Mouse (Mus musculus) myocyte (in vitro differentiated cells): ENCODE measurements around the gene Prrg3. TPM values are rescaled to one million over a fixed set of nuclear protein-coding genes. Genes with fewer than 3 reads are reported as not detected.

Experiments used
- H3K27me3 ChIP-seq: one replicate; pipeline ENCODE4 v1.6.1; 2011; ENCODE audit not compliant: control insufficient read depth, insufficient read depth, insufficient read length
- H3K36me3 ChIP-seq: one replicate; pipeline ENCODE4 v1.6.1; 2011; ENCODE audit not compliant: control insufficient read depth, insufficient read depth
- H3K4me2 ChIP-seq: one replicate; pipeline ENCODE4 v1.6.1; 2011; ENCODE audit warnings: low read depth, control low read depth
- H3K4me3 ChIP-seq: one replicate; pipeline ENCODE4 v1.5.1; 2011; ENCODE audit warnings: mild to moderate bottlenecking, control low read depth, moderate library complexity
- H3K79me2 ChIP-seq: one replicate; pipeline ENCODE4 v1.6.1; 2011; ENCODE audit not compliant: control insufficient read depth, insufficient read depth
- H3ac ChIP-seq: one replicate; pipeline ENCODE4 v1.6.1; 2011; ENCODE audit not compliant: control insufficient read depth, insufficient read length
- CEBPB ChIP-seq: IDR thresholded peaks from 2 replicates; pipeline ENCODE4 v1.6.1; 2011; ENCODE audit warnings: mild to moderate bottlenecking, moderate library complexity; ENCODE audit not compliant: poor library complexity, insufficient read depth, severe bottlenecking
- E2F4 ChIP-seq: IDR thresholded peaks from one replicate; pipeline ENCODE4 v1.6.1; 2011; ENCODE audit warnings: mild to moderate bottlenecking, control low read depth, moderate library complexity; ENCODE audit not compliant: insufficient read depth
- MAX ChIP-seq: IDR thresholded peaks from one replicate; pipeline ENCODE4 v1.6.1; 2011; ENCODE audit warnings: low read depth, mild to moderate bottlenecking, control low read depth
- MYOD1 ChIP-seq, 3 experiments: IDR thresholded peaks; one replicate each; pipeline ENCODE4 v1.6.1; 2011; ENCODE audit warnings: control low read depth in 2 of 3, low read depth in 2 of 3, mild to moderate bottlenecking in 2 of 3, moderate library complexity in 1 of 3; ENCODE audit not compliant: insufficient read length in 2 of 3, control insufficient read depth in 1 of 3
- MYOG ChIP-seq, 3 experiments: IDR thresholded peaks; one replicate each; pipeline ENCODE4 v1.6.1; 2011; ENCODE audit warnings: control low read depth in 2 of 3, low read depth in 2 of 3, mild to moderate bottlenecking in 2 of 3; ENCODE audit not compliant: insufficient read length in 2 of 3, control insufficient read depth in 1 of 3, insufficient read depth in 1 of 3
- POLR2A ChIP-seq: IDR thresholded peaks from one replicate; pipeline ENCODE4 v1.6.1; 2011; ENCODE audit warnings: low read depth, mild to moderate bottlenecking, control low read depth, moderate library complexity; ENCODE audit not compliant: insufficient read length
- POLR2AphosphoS2 ChIP-seq: IDR thresholded peaks from one replicate; pipeline ENCODE4 v1.6.1; 2011; ENCODE audit warnings: low read depth, control low read depth; ENCODE audit not compliant: insufficient read length
- REST ChIP-seq: IDR thresholded peaks from one replicate; pipeline ENCODE4 v1.6.1; 2011; ENCODE audit warnings: mild to moderate bottlenecking, control low read depth, moderate library complexity; ENCODE audit not compliant: insufficient read depth, insufficient read length
- SRF ChIP-seq: IDR thresholded peaks from one replicate; pipeline ENCODE4 v1.6.1; 2011; ENCODE audit warnings: low read depth; ENCODE audit not compliant: control insufficient read depth, insufficient read length
- TCF12 ChIP-seq: IDR thresholded peaks from one replicate; pipeline ENCODE4 v1.6.1; 2011; ENCODE audit warnings: mild to moderate bottlenecking, control low read depth; ENCODE audit not compliant: poor library complexity, insufficient read depth, severe bottlenecking
- TCF3 ChIP-seq: IDR thresholded peaks from one replicate; pipeline ENCODE4 v1.6.1; 2011; ENCODE audit warnings: low read depth, control low read depth; ENCODE audit not compliant: insufficient read length
- USF1 ChIP-seq: IDR thresholded peaks from one replicate; pipeline ENCODE4 v1.6.1; 2011; ENCODE audit warnings: low read depth, mild to moderate bottlenecking, control low read depth, moderate library complexity
- polyA plus RNA-seq: library from polyadenylated mRNA; unstranded; fragments of >200 nt; fragmentation: generic; extraction: Trizol; gene quantifications from one replicate; pipeline ENCODE4 v1.2.1, GENCODE M21; 2012; ENCODE audit warnings: missing spikeins

Prrg3 gene
- polyA plus RNA-seq, 1 experiment, result not detected

GRCm38 (mm10) chrX:71980443-71980842 lies 18.0 kb downstream of the Prrg3 start:
- no peak overlapping the region for H3K4me3 ChIP-seq
- no peak overlapping the region for H3K4me2 ChIP-seq
- no peaks in the 10 kb centered on the region for H3K36me3 ChIP-seq
- no peak overlapping the region for H3ac ChIP-seq
- no peaks in the 10 kb centered on the region for H3K79me2 ChIP-seq
- no peak for TF ChIP-seq REST
- no peak for TF ChIP-seq USF1
- no peak for TF ChIP-seq MYOG (IDR thresholded peaks at IDR 0.05; ENCODE audit: control insufficient read depth in 1 of 3, insufficient read depth in 1 of 3, insufficient read length in 2 of 3, low read depth in 2 of 3)
- TF ChIP-seq E2F4, result no peak
- peak; percentile 73 for TF ChIP-seq SRF
- no peak for TF ChIP-seq TCF12
- H3K27me3 ChIP-seq, result no peaks in the 10 kb centered on the region

- Histone ChIP-seq H3K79me2 (no peaks in the 10 kb centered on the region), H3K36me3 (no peaks in the 10 kb centered on the region), H3K4me3 (no peak overlapping the region), H3K4me2 (no peak overlapping the region), H3K27me3 (no peaks in the 10 kb centered on the region), H3ac (no peak overlapping the region)
- TF ChIP-seq SRF (no peak), TCF12 (no peak), REST (no peak), MYOG (IDR thresholded peaks at IDR 0.05; ENCODE audit: control insufficient read depth in 1 of 3, insufficient read depth in 1 of 3, insufficient read length in 2 of 3, low read depth in 2 of 3) (no peak), POLR2A (no peak), USF1 (no peak), POLR2AphosphoS2 (no peak), E2F4 (no peak), MAX (no peak)
Observed at GRCm38 (mm10) chrX:71981322-71981721, 18.9 kb downstream of the Prrg3 start.

GRCm38 (mm10) chrX:71983205-71983604 lies 20.8 kb downstream of the Prrg3 start:
- Histone ChIP-seq H3ac (no peak overlapping the region), H3K79me2 (no peaks in the 10 kb centered on the region), H3K4me2 (no peak overlapping the region), H3K4me3 (no peak overlapping the region), H3K36me3 (no peaks in the 10 kb centered on the region), H3K27me3 (no peaks in the 10 kb centered on the region)
- TF ChIP-seq POLR2A, result no peak
- TF ChIP-seq TCF3, result no peak
- TF ChIP-seq MYOD1 (IDR thresholded peaks at IDR 0.05; ENCODE audit: control insufficient read depth in 1 of 3, insufficient read length in 2 of 3, low read depth in 2 of 3), result no peak
- no peak for TF ChIP-seq E2F4
- TF ChIP-seq POLR2AphosphoS2, result no peak
- TF ChIP-seq USF1, result no peak
- TF ChIP-seq MAX, result no peak
- TF ChIP-seq MYOG (IDR thresholded peaks at IDR 0.05; ENCODE audit: control insufficient read depth in 1 of 3, insufficient read depth in 1 of 3, insufficient read length in 2 of 3, low read depth in 2 of 3), result no peak
- TF ChIP-seq CEBPB, result no peak
- no peak for TF ChIP-seq SRF
- TF ChIP-seq REST, result no peak
- TF ChIP-seq TCF12, result no peak

- H3ac ChIP-seq, result no peak overlapping the region
Observed at GRCm38 (mm10) chrX:71983775-71984174, 21.4 kb downstream of the Prrg3 start.

GRCm38 (mm10) chrX:71991549-71991948 lies 29.1 kb downstream of the Prrg3 start, which contains the start of gene Cnga2:
TSS of gene Cnga2 (plus strand) at chrX:71991849.
- Histone ChIP-seq H3K36me3 (no peaks in the 10 kb centered on the region), H3ac (no peak within 1 kb of the TSS), H3K79me2 (no peaks in the 10 kb centered on the region), H3K4me2 (no peak within 1 kb of the TSS), H3K27me3 (no peaks in the 10 kb centered on the region), H3K4me3 (no peak within 1 kb of the TSS)
- no peak for TF ChIP-seq TCF12
- TF ChIP-seq MYOD1 (IDR thresholded peaks at IDR 0.05; ENCODE audit: control insufficient read depth in 1 of 3, insufficient read length in 2 of 3, low read depth in 2 of 3), result no peak
- TF ChIP-seq POLR2AphosphoS2, result no peak
- no peak for TF ChIP-seq E2F4
- TF ChIP-seq USF1, result no peak
- no peak for TF ChIP-seq TCF3
- no peak for TF ChIP-seq POLR2A
- no peak for TF ChIP-seq MYOG (IDR thresholded peaks at IDR 0.05; ENCODE audit: control insufficient read depth in 1 of 3, insufficient read depth in 1 of 3, insufficient read length in 2 of 3, low read depth in 2 of 3)
- TF ChIP-seq MAX, result no peak
- no peak for TF ChIP-seq REST
- TF ChIP-seq SRF, result no peak
- no peak for TF ChIP-seq CEBPB

More at GRCm38 (mm10) chrX:71983775-71984174, 21.4 kb downstream of the Prrg3 start:
- H3K4me3 ChIP-seq, result no peak overlapping the region
- H3K27me3 ChIP-seq, result no peaks in the 10 kb centered on the region
- no peaks in the 10 kb centered on the region for H3K36me3 ChIP-seq
- no peak for TF ChIP-seq SRF
- TF ChIP-seq TCF12, result no peak
- TF ChIP-seq POLR2AphosphoS2, result no peak
- no peak for TF ChIP-seq MAX
- no peak for TF ChIP-seq E2F4
- TF ChIP-seq TCF3, result no peak
- TF ChIP-seq POLR2A, result no peak
- no peak for TF ChIP-seq MYOD1 (IDR thresholded peaks at IDR 0.05; ENCODE audit: control insufficient read depth in 1 of 3, insufficient read length in 2 of 3, low read depth in 2 of 3)
- H3K79me2 ChIP-seq, result no peaks in the 10 kb centered on the region
- no peak overlapping the region for H3K4me2 ChIP-seq
